Mouse (Mus musculus) urinary bladder, postnatal 25 days (tissue): Measurements from ENCODE around the gene Hist1h2bj.

ENCODE experiments used
- DNase-seq: peaks from one replicate; pipeline ENCODE4 v3.0.0; 2022; ENCODE audit warnings: low spot score

The Hist1h2bj gene

GRCm38 (mm10) chr13:22042568-22043502 lies at the start of gene Hist1h2bj, which contains the start of gene Hist1h2ag:
TSS of gene Hist1h2bj (plus strand) at chr13:22043214.
TSS of gene Hist1h2ag (minus strand) at chr13:22042944.
- peak; percentile 58 for DNase-seq

- DNase-seq = no peak
Measured at GRCm38 (mm10) chr13:21993957-21994738, 48.9 kb upstream of the Hist1h2bj start.

GRCm38 (mm10) chr13:21994896-21995295 lies 48.1 kb upstream of the Hist1h2bj start:
- DNase-seq = no peak

GRCm38 (mm10) chr13:21995331-21995914 lies 47.6 kb upstream of the Hist1h2bj start:
- no peak for DNase-seq

GRCm38 (mm10) chr13:21996101-21996839 lies 46.7 kb upstream of the Hist1h2bj start:
- DNase-seq = no peak

- no peak for DNase-seq
Measured at GRCm38 (mm10) chr13:21996840-21997185, 46.2 kb upstream of the Hist1h2bj start.

GRCm38 (mm10) chr13:21997201-21997820 lies 45.7 kb upstream of the Hist1h2bj start:
- DNase-seq = no peak

- DNase-seq = no peak
Measured at GRCm38 (mm10) chr13:21997821-21998220, 45.2 kb upstream of the Hist1h2bj start.

GRCm38 (mm10) chr13:21998412-21998811 lies 44.6 kb upstream of the Hist1h2bj start:
- no peak for DNase-seq

- no peak for DNase-seq
Measured at GRCm38 (mm10) chr13:21999147-21999546, 43.9 kb upstream of the Hist1h2bj start.

- no peak for DNase-seq
Measured at GRCm38 (mm10) chr13:22001346-22001745, 41.7 kb upstream of the Hist1h2bj start.

GRCm38 (mm10) chr13:22001823-22002222 lies 41.2 kb upstream of the Hist1h2bj start:
- no peak for DNase-seq

- no peak for DNase-seq
Measured at GRCm38 (mm10) chr13:22005605-22006333, 37.2 kb upstream of the Hist1h2bj start.

GRCm38 (mm10) chr13:22006334-22007120 lies 36.5 kb upstream of the Hist1h2bj start:
- no peak for DNase-seq

GRCm38 (mm10) chr13:22007121-22007510 lies 35.9 kb upstream of the Hist1h2bj start:
- no peak for DNase-seq

GRCm38 (mm10) chr13:22007872-22008271 lies 35.1 kb upstream of the Hist1h2bj start:
- DNase-seq = no peak

- DNase-seq = no peak
Measured at GRCm38 (mm10) chr13:22008707-22009106, 34.3 kb upstream of the Hist1h2bj start.

GRCm38 (mm10) chr13:22009642-22010041 lies 33.4 kb upstream of the Hist1h2bj start, which contains the start of gene Prss16:
TSS of gene Prss16 (minus strand) at chr13:22009742.
- no peak for DNase-seq

- no peak for DNase-seq
Measured at GRCm38 (mm10) chr13:22013716-22014115, 29.3 kb upstream of the Hist1h2bj start.

- no peak for DNase-seq
Measured at GRCm38 (mm10) chr13:22014411-22014845, 28.6 kb upstream of the Hist1h2bj start.
